Mouse (Mus musculus): ENCODE measurements around the gene Slc22a8. TPM values are rescaled to one million over a fixed set of nuclear protein-coding genes. Genes with fewer than 3 reads are reported as not detected.

The Slc22a8 gene
- polyA plus RNA-seq, 1 experiment from 2014 or later = 4.8 TPM

DNA sequence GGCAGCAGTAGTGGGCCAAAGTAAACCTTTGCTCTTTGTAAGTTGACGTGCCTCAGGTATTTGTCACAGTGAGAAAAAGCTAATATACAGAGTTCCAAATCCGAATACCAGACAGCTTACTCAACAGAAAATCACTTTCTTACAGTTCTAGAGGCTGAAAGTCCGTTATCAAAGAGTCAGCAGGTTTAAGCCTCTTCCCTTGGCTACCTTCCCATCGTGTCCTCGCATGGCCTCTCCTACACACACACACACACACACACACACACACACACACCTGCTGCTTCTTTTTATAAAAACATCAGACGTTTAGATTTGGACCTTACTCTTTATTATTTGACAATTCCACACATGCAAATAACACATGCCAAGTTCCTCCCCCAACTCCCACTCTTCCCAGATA lies 39.8 kb downstream of the Slc22a8 start:
- ATAC-seq (no peak), DNase-seq (ENCODE audit: low spot score) (no peak)
- H3K9me3 ChIP-seq (replicated peaks; ENCODE audit: control insufficient read depth, low read length) = no peaks in the 10 kb centered on the region
- no peaks in the 10 kb centered on the region for H3K4me1 ChIP-seq (ENCODE audit: control insufficient read depth, insufficient read depth, low read length)
- no peak overlapping the region for H3K27ac ChIP-seq (ENCODE audit: low read depth, low read length)
- H3K4me3 ChIP-seq (ENCODE audit: low read depth, low read length) = no peak overlapping the region
- no peaks in the 10 kb centered on the region for H3K36me3 ChIP-seq (ENCODE audit: control insufficient read depth, insufficient read depth, low read length)
- no peak overlapping the region for H3K9ac ChIP-seq (ENCODE audit: low read length)
- no peaks in the 10 kb centered on the region for H3K27me3 ChIP-seq (replicated peaks; ENCODE audit: control insufficient read depth, insufficient read depth, low read length)
- no peak overlapping the region for H3K4me2 ChIP-seq (ENCODE audit: low read length)
- 79% methylated on average over 6 of the region's 6 CpGs for WGBS

DNA sequence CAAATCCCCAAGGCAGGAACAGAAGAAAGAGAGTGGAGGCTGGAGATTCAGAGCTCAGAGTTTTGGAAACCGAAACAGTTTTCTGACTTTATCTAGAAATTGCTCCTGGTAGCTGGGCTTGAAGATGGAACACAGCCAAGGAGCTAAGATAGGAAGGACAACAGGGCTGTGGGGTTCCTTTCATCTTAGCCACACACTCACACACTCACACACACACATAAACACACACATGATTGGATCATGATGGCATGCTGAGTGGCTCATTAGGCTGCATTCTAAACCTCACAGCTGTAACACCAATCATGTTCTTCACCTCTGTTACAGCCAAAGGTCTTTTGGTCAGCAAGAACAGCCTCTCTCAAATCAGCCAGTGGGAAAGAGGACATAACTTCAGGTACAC lies 41.0 kb downstream of the Slc22a8 start:
- H3K4me2 ChIP-seq (ENCODE audit: low read length) = no peak overlapping the region
- H3K27me3 ChIP-seq (replicated peaks; ENCODE audit: control insufficient read depth, insufficient read depth, low read length) = no peaks in the 10 kb centered on the region
- H3K9me3 ChIP-seq (replicated peaks; ENCODE audit: control insufficient read depth, low read length) = no peaks in the 10 kb centered on the region
- ATAC-seq = no peak
- no peak overlapping the region for H3K27ac ChIP-seq (ENCODE audit: low read depth, low read length)
- H3K36me3 ChIP-seq (ENCODE audit: control insufficient read depth, insufficient read depth, low read length) = no peaks in the 10 kb centered on the region
- no peak for DNase-seq (ENCODE audit: low spot score)
- H3K4me3 ChIP-seq (ENCODE audit: low read depth, low read length) = no peak overlapping the region
- no peaks in the 10 kb centered on the region for H3K4me1 ChIP-seq (ENCODE audit: control insufficient read depth, insufficient read depth, low read length)
- no peak overlapping the region for H3K9ac ChIP-seq (ENCODE audit: low read length)
- 63% methylated on average over 1 of the region's 1 CpGs for WGBS

DNA sequence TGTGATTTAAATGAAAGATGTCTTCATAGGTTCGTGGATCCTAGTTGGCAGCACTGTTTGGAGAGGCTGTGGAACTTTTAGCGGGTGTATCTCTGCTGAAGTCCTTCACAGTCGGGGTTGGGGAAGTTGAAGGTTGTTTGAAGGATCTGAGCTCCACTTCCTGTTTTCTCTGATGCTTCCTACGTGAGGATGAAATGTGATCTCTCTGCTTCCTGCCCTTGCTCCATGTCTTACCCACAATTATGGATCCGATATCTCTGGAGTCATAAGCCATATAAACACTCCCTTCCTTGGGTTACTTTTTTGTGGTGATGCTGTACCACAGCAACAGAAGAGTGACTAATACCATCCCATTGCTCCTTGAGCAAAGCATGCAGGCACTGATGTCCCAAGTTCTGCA lies 51.0 kb downstream of the Slc22a8 start:
- 77% methylated on average over 5 of the region's 5 CpGs for WGBS
- no peaks in the 10 kb centered on the region for H3K4me1 ChIP-seq (ENCODE audit: control insufficient read depth, insufficient read depth, low read length)
- no peak overlapping the region for H3K4me3 ChIP-seq (ENCODE audit: low read depth, low read length)
- H3K4me2 ChIP-seq (ENCODE audit: low read length) = no peak overlapping the region
- H3K9me3 ChIP-seq (replicated peaks; ENCODE audit: control insufficient read depth, low read length) = no peaks in the 10 kb centered on the region
- no peak for DNase-seq (ENCODE audit: low spot score)
- H3K36me3 ChIP-seq (ENCODE audit: control insufficient read depth, insufficient read depth, low read length) = no peaks in the 10 kb centered on the region
- H3K27me3 ChIP-seq (replicated peaks; ENCODE audit: control insufficient read depth, insufficient read depth, low read length) = no peaks in the 10 kb centered on the region
- ATAC-seq = no peak
- no peak overlapping the region for H3K9ac ChIP-seq (ENCODE audit: low read length)
- H3K27ac ChIP-seq (ENCODE audit: low read depth, low read length) = no peak overlapping the region

DNA sequence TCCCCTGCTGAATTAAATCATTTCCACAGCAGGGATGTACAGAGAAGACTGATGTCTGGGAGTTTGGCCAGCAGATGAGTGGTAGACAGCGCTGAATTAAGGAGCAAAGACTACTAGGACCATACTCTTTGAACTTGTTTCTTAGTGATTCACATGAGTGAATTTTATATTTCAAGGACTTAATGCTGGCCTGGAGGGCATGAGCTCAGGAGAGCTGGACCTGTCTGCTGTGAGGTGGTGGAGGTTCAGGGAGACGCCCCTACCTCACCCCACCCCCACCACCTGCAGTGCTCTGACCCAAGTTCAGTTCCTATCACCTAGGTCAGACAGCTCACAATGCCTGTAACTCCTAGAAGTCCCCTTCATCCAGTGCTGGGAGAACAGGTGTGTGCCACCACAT lies 55.3 kb downstream of the Slc22a8 start:
- no peaks in the 10 kb centered on the region for H3K9me3 ChIP-seq (replicated peaks; ENCODE audit: control insufficient read depth, low read length)
- no peaks in the 10 kb centered on the region for H3K27me3 ChIP-seq (replicated peaks; ENCODE audit: control insufficient read depth, insufficient read depth, low read length)
- DNase-seq (ENCODE audit: low spot score) = no peak
- H3K9ac ChIP-seq (ENCODE audit: low read length) = no peak overlapping the region
- H3K4me1 ChIP-seq (ENCODE audit: control insufficient read depth, insufficient read depth, low read length) = no peaks in the 10 kb centered on the region
- no peak overlapping the region for H3K27ac ChIP-seq (ENCODE audit: low read depth, low read length)
- H3K4me2 ChIP-seq (ENCODE audit: low read length) = no peak overlapping the region
- WGBS = 76% methylated on average over 2 of the region's 2 CpGs
- ATAC-seq = no peak
- H3K36me3 ChIP-seq (ENCODE audit: control insufficient read depth, insufficient read depth, low read length) = no peaks in the 10 kb centered on the region
- no peak overlapping the region for H3K4me3 ChIP-seq (ENCODE audit: low read depth, low read length)

DNA sequence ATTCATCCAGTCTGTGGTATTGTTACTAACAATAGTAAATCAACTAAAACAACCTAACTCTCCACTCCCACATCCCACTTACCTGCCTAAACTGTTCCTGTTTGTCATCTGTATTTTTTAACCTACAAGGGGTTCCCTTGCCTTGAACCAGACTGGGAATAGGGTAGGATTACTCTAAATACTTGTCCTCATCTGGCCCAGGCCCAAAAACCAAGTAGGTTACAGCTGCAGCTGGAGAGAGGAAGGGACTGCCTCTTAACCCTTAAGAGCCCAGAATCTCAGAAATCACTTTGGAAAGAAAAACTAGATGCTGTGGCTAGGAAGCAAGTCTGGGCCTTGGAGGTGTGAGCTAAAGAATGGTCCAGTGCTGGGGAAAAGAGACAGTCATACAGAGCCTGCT lies 64.8 kb downstream of the Slc22a8 start:
- Histone ChIP-seq H3K4me1 (ENCODE audit: control insufficient read depth, insufficient read depth, low read length) (no peaks in the 10 kb centered on the region), H3K27ac (ENCODE audit: low read depth, low read length) (no peak overlapping the region), H3K9ac (ENCODE audit: low read length) (no peak overlapping the region), H3K4me2 (ENCODE audit: low read length) (no peak overlapping the region), H3K36me3 (ENCODE audit: control insufficient read depth, insufficient read depth, low read length) (no peaks in the 10 kb centered on the region), H3K4me3 (ENCODE audit: low read depth, low read length) (no peak overlapping the region), H3K27me3 (replicated peaks; ENCODE audit: control insufficient read depth, insufficient read depth, low read length) (no peaks in the 10 kb centered on the region), H3K9me3 (replicated peaks; ENCODE audit: control insufficient read depth, low read length) (no peaks in the 10 kb centered on the region)
- no peak for ATAC-seq
- peak; percentile 22 for DNase-seq (ENCODE audit: low spot score)

DNA sequence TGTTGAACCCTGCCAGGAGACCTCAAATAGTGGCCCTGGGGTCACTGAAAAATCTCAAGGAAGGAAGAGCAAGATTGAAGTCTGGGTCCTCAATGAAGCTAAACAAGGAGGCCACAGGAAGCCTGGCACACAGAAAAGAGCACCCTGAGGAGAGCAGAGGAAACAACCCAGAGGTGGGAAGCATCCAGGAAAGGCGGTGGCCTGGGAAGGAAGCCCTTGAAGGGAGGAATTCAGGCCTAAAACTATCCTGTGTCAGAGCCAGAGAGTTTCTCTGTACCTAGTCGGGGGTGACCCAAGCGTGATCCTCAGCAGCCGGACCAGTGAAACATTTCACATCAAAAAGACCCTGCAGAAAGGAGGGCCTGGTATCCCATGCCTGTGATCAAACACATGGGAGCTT lies 65.3 kb downstream of the Slc22a8 start:
- 78% methylated on average over 4 of the region's 4 CpGs for WGBS
- Histone ChIP-seq H3K9me3 (replicated peaks; ENCODE audit: control insufficient read depth, low read length) (no peaks in the 10 kb centered on the region), H3K27me3 (replicated peaks; ENCODE audit: control insufficient read depth, insufficient read depth, low read length) (no peaks in the 10 kb centered on the region), H3K4me1 (ENCODE audit: control insufficient read depth, insufficient read depth, low read length) (no peaks in the 10 kb centered on the region), H3K36me3 (ENCODE audit: control insufficient read depth, insufficient read depth, low read length) (no peaks in the 10 kb centered on the region), H3K4me3 (ENCODE audit: low read depth, low read length) (no peak overlapping the region), H3K4me2 (ENCODE audit: low read length) (no peak overlapping the region), H3K27ac (ENCODE audit: low read depth, low read length) (no peak overlapping the region), H3K9ac (ENCODE audit: low read length) (no peak overlapping the region)
- DNase-seq (ENCODE audit: low spot score) (no peak), ATAC-seq (no peak)

Other genes with a start within 250 kb of the Slc22a8 start
- not detected in 2 replicates for gene Slc22a30, start 186.1 kb upstream of the Slc22a8 start, polyA plus RNA-seq (2014; fragmentation: Nextera tagmentation; extraction: Ambion mirVana)
- gene Slc22a6, start 26.8 kb downstream of the Slc22a8 start, polyA plus RNA-seq (2014; fragmentation: Nextera tagmentation; extraction: Ambion mirVana) = 4.7 and 7.4 TPM in 2 replicates
- 1.7 and 3.1 TPM in 2 replicates for gene Chrm1, start 72.5 kb downstream of the Slc22a8 start, polyA plus RNA-seq (2014; fragmentation: Nextera tagmentation; extraction: Ambion mirVana)
- 179 and 200 TPM in 2 replicates for gene Slc3a2, start 132.1 kb downstream of the Slc22a8 start, polyA plus RNA-seq (2014; fragmentation: Nextera tagmentation; extraction: Ambion mirVana)
- 109 and 111 TPM in 2 replicates for gene Wdr74, start 144.6 kb downstream of the Slc22a8 start, polyA plus RNA-seq (2014; fragmentation: Nextera tagmentation; extraction: Ambion mirVana)
- gene 1700092M07Rik, start 149.5 kb downstream of the Slc22a8 start, polyA plus RNA-seq (2014; fragmentation: Nextera tagmentation; extraction: Ambion mirVana) = 0.77 and 1.1 TPM in 2 replicates
- gene Stx5a, start 150.2 kb downstream of the Slc22a8 start, polyA plus RNA-seq (2014; fragmentation: Nextera tagmentation; extraction: Ambion mirVana) = 104 and 105 TPM in 2 replicates
- gene Nxf1, start 165.8 kb downstream of the Slc22a8 start, polyA plus RNA-seq (2014; fragmentation: Nextera tagmentation; extraction: Ambion mirVana) = 162 and 178 TPM in 2 replicates
- gene Tmem223, start 179.7 kb downstream of the Slc22a8 start, polyA plus RNA-seq (2014; fragmentation: Nextera tagmentation; extraction: Ambion mirVana) = 273 and 345 TPM in 2 replicates
- gene Tmem179b, start 183.2 kb downstream of the Slc22a8 start, polyA plus RNA-seq (2014; fragmentation: Nextera tagmentation; extraction: Ambion mirVana) = 30.8 and 41.4 TPM in 2 replicates
- 18.3 and 19.7 TPM in 2 replicates for gene Taf6l, start 195.2 kb downstream of the Slc22a8 start, polyA plus RNA-seq (2014; fragmentation: Nextera tagmentation; extraction: Ambion mirVana)
- 171 and 189 TPM in 2 replicates for gene Polr2g, start 207.3 kb downstream of the Slc22a8 start, polyA plus RNA-seq (2014; fragmentation: Nextera tagmentation; extraction: Ambion mirVana)
- 9.0 and 9.7 TPM in 2 replicates for gene Zbtb3, start 211.3 kb downstream of the Slc22a8 start, polyA plus RNA-seq (2014; fragmentation: Nextera tagmentation; extraction: Ambion mirVana)
- gene Ttc9c, start 228.1 kb downstream of the Slc22a8 start, polyA plus RNA-seq (2014; fragmentation: Nextera tagmentation; extraction: Ambion mirVana) = 50.7 and 65.3 TPM in 2 replicates
- 7.2 and 7.4 TPM in 2 replicates for gene Hnrnpul2, start 228.8 kb downstream of the Slc22a8 start, polyA plus RNA-seq (2014; fragmentation: Nextera tagmentation; extraction: Ambion mirVana)
- gene AC129217.1, start 238.5 kb downstream of the Slc22a8 start, polyA plus RNA-seq (2014; fragmentation: Nextera tagmentation; extraction: Ambion mirVana) = not detected in 2 replicates
- gene Bscl2, start 246.2 kb downstream of the Slc22a8 start, polyA plus RNA-seq (2014; fragmentation: Nextera tagmentation; extraction: Ambion mirVana) = 66.0 and 77.8 TPM in 2 replicates
- 346 and 353 TPM in 2 replicates for gene Gng3, start 247.9 kb downstream of the Slc22a8 start, polyA plus RNA-seq (2014; fragmentation: Nextera tagmentation; extraction: Ambion mirVana)